Mouse (Mus musculus): ENCODE measurements around the gene Atf1. TPM values are rescaled to one million over a fixed set of nuclear protein-coding genes. Genes with fewer than 3 reads are reported as not detected.

Gene Atf1
- total and polyA plus RNA-seq, 3 experiments: 41.8 to 854 (median 183) TPM

DNA sequence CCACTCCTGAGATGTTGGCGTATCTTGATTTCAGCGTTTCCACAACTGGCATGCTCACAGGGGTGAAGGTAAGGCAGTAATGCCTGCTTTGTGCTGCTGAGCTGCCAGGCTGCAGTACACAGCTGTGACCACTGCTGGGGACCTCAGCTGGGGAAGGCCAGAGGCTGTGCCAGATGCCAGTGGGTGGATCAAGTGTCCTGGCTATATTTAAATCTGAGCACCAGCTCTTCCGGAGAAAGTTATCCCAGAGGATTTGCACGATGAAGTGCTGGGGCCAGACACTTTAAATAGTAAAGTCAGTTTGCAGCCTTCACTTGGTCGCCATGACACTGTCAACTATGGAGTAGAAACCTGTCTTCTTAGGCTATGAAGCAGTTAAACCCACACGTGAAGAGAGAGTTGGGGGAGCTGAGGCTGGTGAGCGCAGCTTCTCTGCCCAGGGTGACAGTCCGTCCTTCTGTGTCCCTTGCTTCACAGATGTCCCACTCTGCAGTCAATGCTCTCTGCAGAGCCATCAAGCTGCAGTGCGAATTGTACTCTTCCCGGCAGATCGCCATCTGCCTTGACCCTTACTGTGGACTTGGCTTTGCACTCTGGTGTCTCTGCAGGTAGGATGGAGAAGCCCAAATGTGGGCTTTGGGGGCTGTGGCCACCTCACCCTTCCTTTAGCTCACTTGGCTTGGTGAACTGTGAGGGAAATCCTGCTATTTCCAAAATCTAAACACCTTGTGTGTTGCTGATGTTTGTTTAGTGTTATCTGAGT lies 28.5 kb upstream of the Atf1 start:
- Histone ChIP-seq H3K36me3 (ENCODE audit: control insufficient read depth in 1 of 2, insufficient read depth in 2 of 2, low read length in 2 of 2) (peaks cover 0 to 2% of the 10 kb centered on the region in 2 experiments; a peak in 1 of 4 replicates), H3K9ac (ENCODE audit: control insufficient read depth, low read depth, low read length, poor library complexity, severe bottlenecking) (no peak overlapping the region), H3K4me3 (ENCODE audit: control insufficient read depth in 1 of 2, insufficient read depth in 1 of 2, low read depth in 2 of 2, low read length in 2 of 2) (no peak overlapping the region), H3K79me2 (ENCODE audit: control insufficient read depth, insufficient read depth, low read length, poor library complexity) (no peaks in the 10 kb centered on the region), H3K27ac (ENCODE audit: control insufficient read depth, low read depth, low read length) (no peak overlapping the region), H3K9me3 (replicated peaks; ENCODE audit: insufficient read depth, low read length) (no peaks in the 10 kb centered on the region), H3K4me1 (ENCODE audit: control insufficient read depth in 1 of 2, insufficient read depth in 2 of 2, low read length in 2 of 2) (no peaks in the 10 kb centered on the region), H3K27me3 (ENCODE audit: control insufficient read depth in 1 of 2, insufficient read depth in 2 of 2, low read length in 2 of 2) (no peaks in the 10 kb centered on the region)
- TF ChIP-seq MAX (IDR thresholded peaks at IDR 0.05; ENCODE audit: low read length) (no peak), E2F4 (IDR thresholded peaks at IDR 0.05; ENCODE audit: borderline replicate concordance, low read depth, low read length) (no peak)
- DNase-seq (ENCODE audit: low read depth, low spot score): no peak

DNA sequence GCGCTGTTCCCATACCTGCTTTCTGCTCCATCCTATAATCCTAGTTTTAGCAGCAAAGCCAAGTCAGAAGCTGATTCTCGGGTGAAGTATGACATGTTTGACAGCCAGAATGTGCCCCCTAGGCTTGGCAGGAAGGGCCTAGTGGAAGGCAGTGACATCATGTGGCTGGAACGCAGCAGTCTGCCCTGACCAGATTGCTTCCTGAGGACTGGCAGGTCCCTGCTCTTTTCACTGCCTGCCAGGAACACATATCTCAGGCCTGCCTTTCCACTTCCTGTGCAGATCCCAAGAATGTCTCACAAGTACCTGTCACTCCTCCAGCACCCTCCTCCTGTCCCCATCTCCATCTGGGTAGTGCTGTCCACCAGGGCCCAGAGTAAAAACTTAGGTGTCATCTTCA lies 27.8 kb upstream of the Atf1 start:
- Histone ChIP-seq H3K27ac (ENCODE audit: control insufficient read depth, low read depth, low read length) (no peak overlapping the region), H3K4me3 (ENCODE audit: control insufficient read depth in 1 of 2, insufficient read depth in 1 of 2, low read depth in 2 of 2, low read length in 2 of 2) (no peak overlapping the region), H3K9me3 (replicated peaks; ENCODE audit: insufficient read depth, low read length) (no peaks in the 10 kb centered on the region), H3K36me3 (ENCODE audit: control insufficient read depth in 1 of 2, insufficient read depth in 2 of 2, low read length in 2 of 2) (no peaks in the 10 kb centered on the region; a peak in 1 of 4 replicates), H3K27me3 (ENCODE audit: control insufficient read depth in 1 of 2, insufficient read depth in 2 of 2, low read length in 2 of 2) (no peaks in the 10 kb centered on the region), H3K4me1 (ENCODE audit: control insufficient read depth in 1 of 2, insufficient read depth in 2 of 2, low read length in 2 of 2) (no peaks in the 10 kb centered on the region), H3K9ac (ENCODE audit: control insufficient read depth, low read depth, low read length, poor library complexity, severe bottlenecking) (no peak overlapping the region), H3K79me2 (ENCODE audit: control insufficient read depth, insufficient read depth, low read length, poor library complexity) (no peaks in the 10 kb centered on the region)
- no peak for DNase-seq (ENCODE audit: low read depth, low spot score)
- TF ChIP-seq BHLHE40 (IDR thresholded peaks at IDR 0.05; ENCODE audit: borderline replicate concordance, low read depth, low read length) (no peak), GABPA (IDR thresholded peaks at IDR 0.05; ENCODE audit: low read depth, low read length) (no peak), MEF2A (IDR thresholded peaks at IDR 0.05; ENCODE audit: extremely low read depth, insufficient replicate concordance, low read depth, low read length, poor library complexity, severe bottlenecking) (no peak), NELFE (IDR thresholded peaks at IDR 0.05; ENCODE audit: low read depth, low read length) (no peak), MYC (IDR thresholded peaks at IDR 0.05; ENCODE audit: low read depth, low read length) (no peak), ZMIZ1 (IDR thresholded peaks at IDR 0.05; ENCODE audit: low read depth, low read length) (no peak), ETS1 (IDR thresholded peaks at IDR 0.05; ENCODE audit: low read depth, low read length) (no peak), JUND (IDR thresholded peaks at IDR 0.05; ENCODE audit: low read depth, low read length) (no peak)

DNA sequence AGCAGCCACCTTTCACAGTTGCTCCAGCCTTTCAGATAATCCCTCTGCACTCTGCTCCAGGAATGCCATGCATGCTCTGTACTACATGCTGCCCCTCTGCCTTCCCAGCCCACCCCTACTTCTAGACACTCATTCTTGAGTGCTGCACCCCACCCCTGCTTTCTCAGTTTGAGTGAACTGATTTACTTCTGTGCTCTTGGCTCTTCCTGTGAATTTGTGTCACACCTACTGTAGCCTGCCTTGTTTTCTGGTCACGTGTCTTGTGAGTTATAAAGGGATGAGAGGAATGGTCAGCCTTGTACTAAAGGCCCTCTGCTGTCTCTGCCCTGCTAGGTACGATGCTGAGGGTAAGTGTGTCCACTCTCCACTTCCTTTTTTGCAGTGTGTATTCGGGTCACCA lies 25.8 kb upstream of the Atf1 start:
- H3K4me1 ChIP-seq (ENCODE audit: control insufficient read depth in 1 of 2, insufficient read depth in 2 of 2, low read length in 2 of 2): no peaks in the 10 kb centered on the region
- H3K9ac ChIP-seq (ENCODE audit: control insufficient read depth, low read depth, low read length, poor library complexity, severe bottlenecking): no peak overlapping the region
- H3K27ac ChIP-seq (ENCODE audit: control insufficient read depth, low read depth, low read length): no peak overlapping the region
- no peaks in the 10 kb centered on the region for H3K79me2 ChIP-seq (ENCODE audit: control insufficient read depth, insufficient read depth, low read length, poor library complexity)
- H3K36me3 ChIP-seq (ENCODE audit: control insufficient read depth in 1 of 2, insufficient read depth in 2 of 2, low read length in 2 of 2): no peaks in the 10 kb centered on the region
- no peaks in the 10 kb centered on the region for H3K27me3 ChIP-seq (ENCODE audit: control insufficient read depth in 1 of 2, insufficient read depth in 2 of 2, low read length in 2 of 2)
- no peak overlapping the region for H3K4me3 ChIP-seq (ENCODE audit: control insufficient read depth in 1 of 2, insufficient read depth in 1 of 2, low read depth in 2 of 2, low read length in 2 of 2)
- no peak for TF ChIP-seq NRF1 (IDR thresholded peaks at IDR 0.05; ENCODE audit: insufficient read depth, low read depth, low read length, poor library complexity, severe bottlenecking)
- TF ChIP-seq MYC (IDR thresholded peaks at IDR 0.05; ENCODE audit: low read depth, low read length): no peak
- TF ChIP-seq ELF1 (IDR thresholded peaks at IDR 0.05; ENCODE audit: low read depth, low read length): no peak
- no peak for TF ChIP-seq ZC3H11A (IDR thresholded peaks at IDR 0.05; ENCODE audit: low read depth, low read length)
- TF ChIP-seq KAT2A (conservative IDR thresholded peaks at IDR 0.05; ENCODE audit: low read depth, low read length): no peak
- no peak for TF ChIP-seq HCFC1 (IDR thresholded peaks at IDR 0.05; ENCODE audit: low read depth, low read length)
- TF ChIP-seq EP300 (IDR thresholded peaks at IDR 0.05; ENCODE audit: low read depth in 1 of 2, low read length in 2 of 2): no peak
- TF ChIP-seq NELFE (IDR thresholded peaks at IDR 0.05; ENCODE audit: low read depth, low read length): no peak
- TF ChIP-seq RCOR1 (IDR thresholded peaks at IDR 0.05; ENCODE audit: low read depth, low read length): no peak
- TF ChIP-seq GATA1 (IDR thresholded peaks at IDR 0.05; ENCODE audit: low read depth, low read length): no peak
- no peak for TF ChIP-seq USF2 (IDR thresholded peaks at IDR 0.05; ENCODE audit: borderline replicate concordance in 1 of 2, insufficient read depth in 1 of 2, low read depth in 1 of 2, low read length in 2 of 2)
- no peak for TF ChIP-seq MAX (IDR thresholded peaks at IDR 0.05; ENCODE audit: low read length)
- TF ChIP-seq SMC3 (IDR thresholded peaks at IDR 0.05; ENCODE audit: low read depth, low read length): no peak
- TF ChIP-seq POLR2AphosphoS5 (IDR thresholded peaks at IDR 0.05; ENCODE audit: borderline replicate concordance, low read depth, low read length): no peak
- no peaks in the 10 kb centered on the region for H3K9me3 ChIP-seq (replicated peaks; ENCODE audit: insufficient read depth, low read length)
- no peak for DNase-seq (ENCODE audit: low read depth, low spot score)

Measured in MEL (cell line).